ENCODE assay signal across 16 mouse cellular contexts in the genomic region with DNA sequence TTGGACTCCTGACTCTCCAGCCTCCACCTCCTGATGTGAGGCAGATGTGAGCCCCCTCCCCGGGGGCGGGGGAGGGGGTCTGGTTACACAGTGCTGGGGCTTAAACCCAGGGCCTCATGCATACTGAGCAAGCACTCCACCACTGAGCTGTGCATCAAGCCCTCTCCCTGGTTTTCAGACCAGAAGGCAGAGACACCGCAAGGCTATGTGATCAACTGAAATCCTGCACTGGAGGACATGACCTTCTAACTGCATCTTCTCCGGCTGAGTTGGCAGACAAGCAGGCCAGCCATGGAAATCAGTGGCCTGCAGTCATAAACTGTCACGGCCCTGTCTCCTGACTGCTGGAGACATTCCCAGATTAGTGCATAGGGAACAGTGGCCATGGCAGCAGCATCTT. TPM values are rescaled to one million over a fixed set of nuclear protein-coding genes. Genes with fewer than 3 reads are reported as not detected.
A peak's percentile ranks its signal among the peaks of the same experiment; 100 is the strongest.
DNase-seq lines count a peak whose midpoint lies in the region; ATAC-seq lines count a peak whose summit lies in the region.
"Had no signal": no experiment of that assay in that cellular context is flagged by ENCODE, and none has a peak within 500 bp of the region (broad histone marks: within the 10 kb centered on the region; RNA-seq: fewer than 3 reads in every experiment).

No protein-coding gene starts in this region.

- 0 out of 2 replicates have a peak overlapping the region, but pooled peaks have one; percentile 10 for H3K9ac ChIP-seq in midbrain, embryonic 13.5 days (replicated peaks)
- no peak overlapping the region for H3K9ac ChIP-seq in midbrain, embryonic 15.5 days
- H3K9ac ChIP-seq in stomach, embryonic 16.5 days (ENCODE audit: low read length), result no peak overlapping the region
- H3K9ac ChIP-seq: forebrain, embryonic 13.5 days; neural tube, embryonic 12.5 days had no signal

- H3K9me3 ChIP-seq in midbrain, embryonic 13.5 days, result no peaks in the 10 kb centered on the region
- H3K9me3 ChIP-seq in midbrain, embryonic 15.5 days, result no peaks in the 10 kb centered on the region
- no peaks in the 10 kb centered on the region for H3K9me3 ChIP-seq in stomach, embryonic 16.5 days (replicated peaks; ENCODE audit: control insufficient read depth, low read length)
- H3K9me3 ChIP-seq: forebrain, embryonic 13.5 days; neural tube, embryonic 12.5 days had no signal

- no peaks in the 10 kb centered on the region for H3K36me3 ChIP-seq in midbrain, embryonic 13.5 days
- H3K36me3 ChIP-seq in midbrain, embryonic 15.5 days (replicated peaks), result no peaks in the 10 kb centered on the region
- no peaks in the 10 kb centered on the region for H3K36me3 ChIP-seq in stomach, embryonic 16.5 days (ENCODE audit: control insufficient read depth, insufficient read depth, low read length)
- H3K36me3 ChIP-seq: neural tube, embryonic 12.5 days had no signal

- no peak for ATAC-seq in midbrain, embryonic 13.5 days
- no peak for ATAC-seq in midbrain, embryonic 15.5 days (replicated peaks)
- ATAC-seq in stomach, embryonic 16.5 days (ENCODE audit: insufficient read depth, low FRiP score), result 0 out of 2 replicates have a peak, but pooled peaks have one; percentile 17
- ATAC-seq: forebrain, embryonic 13.5 days; midbrain, embryonic 16.5 days had no signal

- intact Hi-C loops in heart, postnatal 14 days (cut with DNase I), result no loop called here

- peaks cover 2% of the 10 kb centered on the region for H3K4me1 ChIP-seq in midbrain, embryonic 13.5 days (replicated peaks)
- H3K4me1 ChIP-seq in midbrain, embryonic 15.5 days, result no peaks in the 10 kb centered on the region
- H3K4me1 ChIP-seq in stomach, embryonic 16.5 days (ENCODE audit: control insufficient read depth, insufficient read depth, low read length), result no peaks in the 10 kb centered on the region

- DNase-seq in heart, adult 18-20 months, result peak; percentile 51 to 66
- no peak for DNase-seq in heart, postnatal 14 days
- DNase-seq in adrenal gland, postnatal 14 days, result peak; percentile 67
- no peak for DNase-seq in cerebellum, adult 11 months
- DNase-seq: kidney, postnatal 14 days; lung, adult 2 months had no signal

- no peak overlapping the region for H3K4me3 ChIP-seq in midbrain, embryonic 13.5 days (replicated peaks)
- no peak overlapping the region for H3K4me3 ChIP-seq in midbrain, embryonic 15.5 days
- H3K4me3 ChIP-seq in stomach, embryonic 16.5 days (replicated peaks; ENCODE audit: low read length), result no peak overlapping the region
- H3K4me3 ChIP-seq: forebrain, embryonic 13.5 days; neural tube, embryonic 12.5 days had no signal

- H3K27ac ChIP-seq in midbrain, embryonic 13.5 days, result no peak overlapping the region
- no peak overlapping the region for H3K27ac ChIP-seq in midbrain, embryonic 15.5 days
- no peak overlapping the region for H3K27ac ChIP-seq in stomach, embryonic 16.5 days (ENCODE audit: low read length)
- H3K27ac ChIP-seq: forebrain, embryonic 13.5 days; neural tube, embryonic 12.5 days had no signal

- 61% methylated on average over 5 of the region's 5 CpGs for WGBS in midbrain, embryonic 13.5 days
- 57% methylated on average over 5 of the region's 5 CpGs for WGBS in midbrain, embryonic 15.5 days
- WGBS in stomach, embryonic 16.5 days, result 61% methylated on average over 5 of the region's 5 CpGs

- no peak overlapping the region for H3K4me2 ChIP-seq in midbrain, embryonic 13.5 days (replicated peaks)
- no peak overlapping the region for H3K4me2 ChIP-seq in midbrain, embryonic 15.5 days
- H3K4me2 ChIP-seq in stomach, embryonic 16.5 days (ENCODE audit: low read depth, low read length), result no peak overlapping the region
- H3K4me2 ChIP-seq: forebrain, embryonic 13.5 days; neural tube, embryonic 12.5 days had no signal

- no peaks in the 10 kb centered on the region for H3K27me3 ChIP-seq in midbrain, embryonic 13.5 days
- H3K27me3 ChIP-seq in midbrain, embryonic 15.5 days (replicated peaks), result no peaks in the 10 kb centered on the region
- H3K27me3 ChIP-seq in stomach, embryonic 16.5 days (ENCODE audit: control insufficient read depth, insufficient read depth, low read length), result no peaks in the 10 kb centered on the region
- H3K27me3 ChIP-seq: forebrain, embryonic 13.5 days; neural tube, embryonic 12.5 days had no signal

RNA-seq across cellular contexts. Expression of gene Ywhag, which starts 6.2 kb away (rescaled TPM):
- total RNA-seq in heart, adult 18-20 months (2021), result 100 to 1,000 TPM; 285 to 287 TPM
- total RNA-seq in heart, postnatal 14 days (2021), result 100 to 1,000 TPM; 284 to 301 TPM
- polyA plus RNA-seq in midbrain, embryonic 13.5 days (2015; fragmentation: Nextera tagmentation; extraction: Ambion mirVana), result 627 and 632 TPM in 2 replicates
- 845 and 866 TPM in 2 replicates for polyA plus RNA-seq in midbrain, embryonic 15.5 days (2015; fragmentation: Nextera tagmentation; extraction: Ambion mirVana)
- total RNA-seq in adrenal gland, postnatal 14 days (2021), result 462 and 482 TPM in 2 replicates
- polyA plus RNA-seq in stomach, embryonic 16.5 days (2015; fragmentation: Nextera tagmentation; extraction: Ambion mirVana), result 195 and 199 TPM in 2 replicates

RNA-seq across cellular contexts. Expression of gene Ssc4d, which starts 33.7 kb away (rescaled TPM):
- under 1 TPM; 0.21 to 0.40 TPM for total RNA-seq in heart, adult 18-20 months (2021)
- total RNA-seq in heart, postnatal 14 days (2021), result 1 to 10 TPM in 1 of 2 experiments, under 1 TPM in 1; 0.41 to 1.3 TPM
- 1.0 and 1.4 TPM in 2 replicates for polyA plus RNA-seq in midbrain, embryonic 13.5 days (2015; fragmentation: Nextera tagmentation; extraction: Ambion mirVana)
- polyA plus RNA-seq in midbrain, embryonic 15.5 days (2015; fragmentation: Nextera tagmentation; extraction: Ambion mirVana), result 1.4 and 2.2 TPM in 2 replicates
- total RNA-seq in adrenal gland, postnatal 14 days (2021), result 2.1 and 3.1 TPM in 2 replicates
- polyA plus RNA-seq in stomach, embryonic 16.5 days (2015; fragmentation: Nextera tagmentation; extraction: Ambion mirVana), result 1.4 and 2.9 TPM in 2 replicates

RNA-seq across cellular contexts. Expression of gene Zp3, which starts 39.3 kb away (rescaled TPM):
- total RNA-seq in heart, adult 18-20 months (2021), result not detected
- not detected for total RNA-seq in heart, postnatal 14 days (2021)
- polyA plus RNA-seq in midbrain, embryonic 13.5 days (2015; fragmentation: Nextera tagmentation; extraction: Ambion mirVana), result 0.24 TPM in 1 of 2 replicates, not detected in the other
- 0.17 and 0.21 TPM in 2 replicates for polyA plus RNA-seq in midbrain, embryonic 15.5 days (2015; fragmentation: Nextera tagmentation; extraction: Ambion mirVana)
- total RNA-seq in adrenal gland, postnatal 14 days (2021), result not detected in 2 replicates
- polyA plus RNA-seq in stomach, embryonic 16.5 days (2015; fragmentation: Nextera tagmentation; extraction: Ambion mirVana), result 1.8 and 2.0 TPM in 2 replicates
- total RNA-seq: common myeloid progenitor, adult 5-6 weeks; heart, postnatal 10 days; layer of hippocampus, postnatal 10 days; left cerebral cortex, postnatal 25 days had no signal
- polyA plus RNA-seq: forebrain, embryonic 13.5 days; neural tube, embryonic 12.5 days had no signal

RNA-seq across cellular contexts. Expression of gene Hspb1, which starts 52.9 kb away (rescaled TPM):
- total RNA-seq in heart, adult 18-20 months (2021), result 100 to 1,000 TPM; 501 to 698 TPM
- 100 to 1,000 TPM; 271 to 306 TPM for total RNA-seq in heart, postnatal 14 days (2021)
- polyA plus RNA-seq in midbrain, embryonic 13.5 days (2015; fragmentation: Nextera tagmentation; extraction: Ambion mirVana), result 6.8 and 7.1 TPM in 2 replicates
- 13.4 and 13.9 TPM in 2 replicates for polyA plus RNA-seq in midbrain, embryonic 15.5 days (2015; fragmentation: Nextera tagmentation; extraction: Ambion mirVana)
- total RNA-seq in adrenal gland, postnatal 14 days (2021), result 64.7 and 97.7 TPM in 2 replicates
- polyA plus RNA-seq in stomach, embryonic 16.5 days (2015; fragmentation: Nextera tagmentation; extraction: Ambion mirVana), result 649 and 704 TPM in 2 replicates

RNA-seq across cellular contexts. Expression of gene Dtx2, which starts 54.0 kb away (rescaled TPM):
- total RNA-seq in heart, adult 18-20 months (2021), result 1 to 10 TPM; 6.5 to 8.1 TPM
- 1 to 10 TPM; 8.5 to 8.9 TPM for total RNA-seq in heart, postnatal 14 days (2021)
- polyA plus RNA-seq in midbrain, embryonic 13.5 days (2015; fragmentation: Nextera tagmentation; extraction: Ambion mirVana), result 28.5 and 28.8 TPM in 2 replicates
- 26.8 and 27.5 TPM in 2 replicates for polyA plus RNA-seq in midbrain, embryonic 15.5 days (2015; fragmentation: Nextera tagmentation; extraction: Ambion mirVana)
- 15.4 and 15.5 TPM in 2 replicates for total RNA-seq in adrenal gland, postnatal 14 days (2021)
- 23.7 and 24.5 TPM in 2 replicates for polyA plus RNA-seq in stomach, embryonic 16.5 days (2015; fragmentation: Nextera tagmentation; extraction: Ambion mirVana)

Comparison
In these comparisons a context has a peak if more than half of its experiments do, and no peak if none do; other contexts are left out.
1. DNase-seq: peak in heart, adult 18-20 months (2 of 2) and adrenal gland, postnatal 14 days (single experiment); none in heart, postnatal 14 days (0 of 2) and cerebellum, adult 11 months (single experiment).